Mouse (Mus musculus) myocyte (in vitro differentiated cells): ENCODE results near the gene Arl4c. TPM values are rescaled to one million over a fixed set of nuclear protein-coding genes. Genes with fewer than 3 reads are reported as not detected.

Experiments
- H3K27me3 ChIP-seq: one replicate; pipeline ENCODE4 v1.6.1; 2011; ENCODE audit not compliant: control insufficient read depth, insufficient read depth, insufficient read length
- H3K36me3 ChIP-seq: one replicate; pipeline ENCODE4 v1.6.1; 2011; ENCODE audit not compliant: control insufficient read depth, insufficient read depth
- H3K4me2 ChIP-seq: one replicate; pipeline ENCODE4 v1.6.1; 2011; ENCODE audit warnings: low read depth, control low read depth
- H3K4me3 ChIP-seq: one replicate; pipeline ENCODE4 v1.5.1; 2011; ENCODE audit warnings: mild to moderate bottlenecking, control low read depth, moderate library complexity
- H3K79me2 ChIP-seq: one replicate; pipeline ENCODE4 v1.6.1; 2011; ENCODE audit not compliant: control insufficient read depth, insufficient read depth
- H3ac ChIP-seq: one replicate; pipeline ENCODE4 v1.6.1; 2011; ENCODE audit not compliant: control insufficient read depth, insufficient read length
- CEBPB ChIP-seq: IDR thresholded peaks from 2 replicates; pipeline ENCODE4 v1.6.1; 2011; ENCODE audit warnings: mild to moderate bottlenecking, moderate library complexity; ENCODE audit not compliant: poor library complexity, insufficient read depth, severe bottlenecking
- E2F4 ChIP-seq: IDR thresholded peaks from one replicate; pipeline ENCODE4 v1.6.1; 2011; ENCODE audit warnings: mild to moderate bottlenecking, control low read depth, moderate library complexity; ENCODE audit not compliant: insufficient read depth
- MAX ChIP-seq: IDR thresholded peaks from one replicate; pipeline ENCODE4 v1.6.1; 2011; ENCODE audit warnings: low read depth, mild to moderate bottlenecking, control low read depth
- MYOD1 ChIP-seq, 3 experiments: IDR thresholded peaks; one replicate each; pipeline ENCODE4 v1.6.1; 2011; ENCODE audit warnings: control low read depth in 2 of 3, low read depth in 2 of 3, mild to moderate bottlenecking in 2 of 3, moderate library complexity in 1 of 3; ENCODE audit not compliant: insufficient read length in 2 of 3, control insufficient read depth in 1 of 3
- MYOG ChIP-seq, 3 experiments: IDR thresholded peaks; one replicate each; pipeline ENCODE4 v1.6.1; 2011; ENCODE audit warnings: control low read depth in 2 of 3, low read depth in 2 of 3, mild to moderate bottlenecking in 2 of 3; ENCODE audit not compliant: insufficient read length in 2 of 3, control insufficient read depth in 1 of 3, insufficient read depth in 1 of 3
- POLR2A ChIP-seq: IDR thresholded peaks from one replicate; pipeline ENCODE4 v1.6.1; 2011; ENCODE audit warnings: low read depth, mild to moderate bottlenecking, control low read depth, moderate library complexity; ENCODE audit not compliant: insufficient read length
- POLR2AphosphoS2 ChIP-seq: IDR thresholded peaks from one replicate; pipeline ENCODE4 v1.6.1; 2011; ENCODE audit warnings: low read depth, control low read depth; ENCODE audit not compliant: insufficient read length
- REST ChIP-seq: IDR thresholded peaks from one replicate; pipeline ENCODE4 v1.6.1; 2011; ENCODE audit warnings: mild to moderate bottlenecking, control low read depth, moderate library complexity; ENCODE audit not compliant: insufficient read depth, insufficient read length
- SRF ChIP-seq: IDR thresholded peaks from one replicate; pipeline ENCODE4 v1.6.1; 2011; ENCODE audit warnings: low read depth; ENCODE audit not compliant: control insufficient read depth, insufficient read length
- TCF12 ChIP-seq: IDR thresholded peaks from one replicate; pipeline ENCODE4 v1.6.1; 2011; ENCODE audit warnings: mild to moderate bottlenecking, control low read depth; ENCODE audit not compliant: poor library complexity, insufficient read depth, severe bottlenecking
- TCF3 ChIP-seq: IDR thresholded peaks from one replicate; pipeline ENCODE4 v1.6.1; 2011; ENCODE audit warnings: low read depth, control low read depth; ENCODE audit not compliant: insufficient read length
- USF1 ChIP-seq: IDR thresholded peaks from one replicate; pipeline ENCODE4 v1.6.1; 2011; ENCODE audit warnings: low read depth, mild to moderate bottlenecking, control low read depth, moderate library complexity
- polyA plus RNA-seq: library from polyadenylated mRNA; unstranded; fragments of >200 nt; fragmentation: generic; extraction: Trizol; gene quantifications from one replicate; pipeline ENCODE4 v1.2.1, GENCODE M21; 2012; ENCODE audit warnings: missing spikeins

Arl4c gene
- polyA plus RNA-seq, 1 experiment = 25.2 TPM

- TF ChIP-seq CEBPB (no peak), TCF12 (no peak), POLR2A (no peak), TCF3 (no peak), MAX (no peak), REST (no peak), MYOG (IDR thresholded peaks at IDR 0.05; ENCODE audit: control insufficient read depth in 1 of 3, insufficient read depth in 1 of 3, insufficient read length in 2 of 3, low read depth in 2 of 3) (no peak), SRF (no peak), USF1 (no peak), POLR2AphosphoS2 (no peak), E2F4 (no peak), MYOD1 (IDR thresholded peaks at IDR 0.05; ENCODE audit: control insufficient read depth in 1 of 3, insufficient read length in 2 of 3, low read depth in 2 of 3) (no peak)
- Histone ChIP-seq H3K4me3 (no peak overlapping the region), H3K4me2 (no peak overlapping the region), H3ac (no peak overlapping the region), H3K27me3 (peaks cover 5% of the 10 kb centered on the region), H3K79me2 (no peaks in the 10 kb centered on the region), H3K36me3 (no peaks in the 10 kb centered on the region)
Measured at GRCm38 (mm10) chr1:88718563-88718962, 16.5 kb upstream of the Arl4c start.

GRCm38 (mm10) chr1:88717736-88718135, 15.7 kb upstream of the Arl4c start:
- no peak overlapping the region for H3ac ChIP-seq
- H3K27me3 ChIP-seq = peaks cover 5% of the 10 kb centered on the region
- H3K4me2 ChIP-seq = no peak overlapping the region
- H3K79me2 ChIP-seq = no peaks in the 10 kb centered on the region
- no peak for TF ChIP-seq POLR2A
- H3K36me3 ChIP-seq = no peaks in the 10 kb centered on the region
- H3K4me3 ChIP-seq = no peak overlapping the region

GRCm38 (mm10) chr1:88712011-88712410, 10.0 kb upstream of the Arl4c start:
- H3K27me3 ChIP-seq = no peaks in the 10 kb centered on the region
- no peaks in the 10 kb centered on the region for H3K36me3 ChIP-seq
- H3ac ChIP-seq = no peak overlapping the region
- H3K4me2 ChIP-seq = no peak overlapping the region
- TF ChIP-seq USF1 (no peak), MYOG (IDR thresholded peaks at IDR 0.05; ENCODE audit: control insufficient read depth in 1 of 3, insufficient read depth in 1 of 3, insufficient read length in 2 of 3, low read depth in 2 of 3) (no peak), POLR2AphosphoS2 (no peak), CEBPB (no peak), POLR2A (no peak), TCF3 (no peak), MYOD1 (IDR thresholded peaks at IDR 0.05; ENCODE audit: control insufficient read depth in 1 of 3, insufficient read length in 2 of 3, low read depth in 2 of 3) (no peak), E2F4 (no peak), SRF (no peak), TCF12 (no peak), MAX (no peak), REST (no peak)
- H3K4me3 ChIP-seq = no peak overlapping the region
- H3K79me2 ChIP-seq = no peaks in the 10 kb centered on the region

DNA sequence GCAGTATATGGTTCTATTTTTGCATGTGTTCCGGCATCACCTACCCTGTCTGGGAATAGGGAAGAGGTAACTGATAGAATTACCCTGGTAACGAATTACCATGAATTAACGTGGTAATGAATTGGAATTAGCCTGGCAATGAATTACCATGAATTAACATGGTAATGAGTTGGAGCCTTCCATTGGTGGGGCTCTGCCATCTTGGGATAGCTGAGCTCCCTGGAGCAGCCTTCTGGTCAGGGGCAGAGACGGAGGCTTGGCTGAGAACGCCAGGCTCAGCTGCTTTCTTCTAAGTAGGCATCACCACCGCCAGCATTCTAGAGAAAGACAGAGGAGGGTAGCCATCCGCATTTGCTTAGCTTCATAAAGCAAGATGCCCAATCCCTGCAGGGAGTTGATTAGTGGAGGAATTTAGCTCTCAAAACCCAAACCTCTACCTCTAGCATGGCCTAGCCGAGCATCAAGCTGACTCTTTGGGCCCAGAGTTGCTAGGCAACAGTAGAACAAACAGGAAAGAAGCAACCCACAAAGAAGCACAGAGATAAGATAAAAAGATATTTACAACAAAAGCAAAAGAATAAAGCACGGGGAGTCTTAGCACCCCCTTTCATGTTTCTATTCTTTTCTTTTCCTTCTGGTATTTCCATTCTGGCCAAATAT, 6.8 kb upstream of the Arl4c start:
- H3K4me3 ChIP-seq = no peak overlapping the region
- TF ChIP-seq MYOG (IDR thresholded peaks at IDR 0.05; ENCODE audit: control insufficient read depth in 1 of 3, insufficient read depth in 1 of 3, insufficient read length in 2 of 3, low read depth in 2 of 3) = no peak
- no peak for TF ChIP-seq MYOD1 (IDR thresholded peaks at IDR 0.05; ENCODE audit: control insufficient read depth in 1 of 3, insufficient read length in 2 of 3, low read depth in 2 of 3)
- no peak for TF ChIP-seq POLR2AphosphoS2
- no peak overlapping the region for H3ac ChIP-seq
- no peaks in the 10 kb centered on the region for H3K36me3 ChIP-seq
- no peak overlapping the region for H3K4me2 ChIP-seq
- no peaks in the 10 kb centered on the region for H3K27me3 ChIP-seq
- H3K79me2 ChIP-seq = no peaks in the 10 kb centered on the region

DNA sequence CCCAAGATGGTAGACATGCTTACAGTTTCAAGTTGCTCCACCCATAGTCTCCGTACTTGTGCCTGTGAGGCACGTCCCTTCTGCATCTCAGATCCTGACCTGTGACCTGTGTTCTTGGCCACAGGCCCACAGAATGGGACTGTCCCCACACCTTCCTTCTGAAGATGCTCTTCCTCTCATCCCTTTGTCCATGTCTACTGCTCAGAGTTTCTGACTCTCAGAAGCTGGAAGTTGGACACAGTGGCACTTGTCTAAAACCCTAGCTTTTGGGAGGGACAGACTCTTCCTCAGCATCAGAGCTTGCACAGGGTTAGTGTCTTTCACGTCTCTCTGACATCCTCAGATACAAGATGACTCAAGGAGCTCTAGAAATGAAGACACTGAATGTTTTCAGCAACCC, 6.2 kb upstream of the Arl4c start:
- Histone ChIP-seq H3K4me3 (no peak overlapping the region), H3K79me2 (no peaks in the 10 kb centered on the region), H3ac (no peak overlapping the region), H3K4me2 (no peak overlapping the region), H3K36me3 (no peaks in the 10 kb centered on the region), H3K27me3 (no peaks in the 10 kb centered on the region)
- TF ChIP-seq SRF (no peak), REST (no peak)

DNA sequence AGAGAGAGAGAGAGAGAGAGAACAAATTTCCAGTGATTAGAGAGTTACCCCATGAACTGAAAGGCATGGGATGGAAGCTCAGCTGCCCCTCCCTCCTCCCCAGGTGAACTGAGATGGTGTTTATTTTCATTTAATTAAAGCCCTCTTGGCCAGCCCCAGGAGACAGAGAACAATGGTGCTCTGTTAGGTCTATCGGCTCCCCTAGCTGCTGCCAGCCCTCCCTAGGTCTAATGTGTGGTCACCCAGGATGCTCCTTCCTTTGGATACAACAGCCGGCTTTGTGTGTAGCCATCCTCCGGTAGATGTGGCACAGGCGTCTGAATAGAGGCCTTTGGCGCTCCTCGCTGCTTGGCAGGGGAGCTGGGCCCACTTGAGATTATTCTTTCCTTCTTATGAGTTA, 5.5 kb upstream of the Arl4c start:
- H3K27me3 ChIP-seq = no peaks in the 10 kb centered on the region
- no peak overlapping the region for H3ac ChIP-seq
- H3K79me2 ChIP-seq = no peaks in the 10 kb centered on the region
- no peak overlapping the region for H3K4me2 ChIP-seq
- no peak overlapping the region for H3K4me3 ChIP-seq
- TF ChIP-seq USF1 (no peak), MAX (no peak), TCF3 (no peak), POLR2AphosphoS2 (no peak), MYOG (IDR thresholded peaks at IDR 0.05; ENCODE audit: control insufficient read depth in 1 of 3, insufficient read depth in 1 of 3, insufficient read length in 2 of 3, low read depth in 2 of 3) (no peak), CEBPB (no peak), REST (no peak), E2F4 (no peak), TCF12 (no peak), SRF (no peak), MYOD1 (IDR thresholded peaks at IDR 0.05; ENCODE audit: control insufficient read depth in 1 of 3, insufficient read length in 2 of 3, low read depth in 2 of 3) (no peak), POLR2A (no peak)
- H3K36me3 ChIP-seq = no peaks in the 10 kb centered on the region
